47 mouse cellular contexts compared by ENCODE assay signal in genomic region chr12:102930789-102931188, GRCm38 (mm10). TPM values are rescaled to one million over a fixed set of nuclear protein-coding genes. Genes with fewer than 3 reads are reported as not detected.
"Had no signal": no experiment of that assay in that cellular context is flagged by ENCODE, and none has a peak within 500 bp of the region (broad histone marks: within the 10 kb centered on the region; RNA-seq: fewer than 3 reads in every experiment).

No protein-coding gene starts in this region.

- H3K27me3 ChIP-seq: limb, embryonic 13.5 days; limb, embryonic 15.5 days; liver, embryonic 12.5 days; liver, embryonic 13.5 days; liver, embryonic 15.5 days; lung, embryonic 15.5 days; megakaryocyte, embryonic 14.5 days; midbrain, embryonic 12.5 days; midbrain, embryonic 13.5 days; neural tube, embryonic 12.5 days had no signal

- ATAC-seq: liver, embryonic 12.5 days; liver, postnatal 0 days; lung, postnatal 0 days; midbrain, embryonic 13.5 days; midbrain, embryonic 16.5 days had no signal

- H3K4me3 ChIP-seq: left cerebral cortex, adult 2 months; limb, embryonic 10.5 days; limb, embryonic 12.5 days; limb, embryonic 13.5 days; limb, embryonic 15.5 days; liver, embryonic 12.5 days; liver, embryonic 13.5 days; liver, embryonic 15.5 days; lung, embryonic 15.5 days; megakaryocyte, embryonic 14.5 days; midbrain, embryonic 10.5 days; midbrain, embryonic 12.5 days; midbrain, embryonic 13.5 days; myocyte; neural tube, embryonic 12.5 days had no signal

- H3K4me1 ChIP-seq: limb, embryonic 10.5 days; limb, embryonic 12.5 days; limb, embryonic 13.5 days; limb, embryonic 15.5 days; liver, embryonic 12.5 days; liver, embryonic 13.5 days; liver, embryonic 15.5 days; lung, embryonic 15.5 days; megakaryocyte, embryonic 14.5 days; midbrain, embryonic 10.5 days; midbrain, embryonic 12.5 days; midbrain, embryonic 13.5 days; neural tube, embryonic 12.5 days had no signal

- DNase-seq: left cerebral cortex, postnatal 4 days; liver; liver, embryonic 13.5 days; liver, postnatal 0 days; lung, adult 18-20 months; lung, adult 2 months; lung, embryonic 14.5 days; lung, postnatal 10 days; lung, postnatal 14 days; lung, postnatal 36 days; lung, postnatal 4 days; midbrain, embryonic 14.5 days had no signal

- H3K4me2 ChIP-seq: limb, embryonic 12.5 days; limb, embryonic 13.5 days; limb, embryonic 15.5 days; liver, embryonic 11.5 days; liver, embryonic 12.5 days; liver, embryonic 13.5 days; liver, embryonic 15.5 days; lung, embryonic 14.5 days; lung, embryonic 15.5 days; midbrain, embryonic 12.5 days; midbrain, embryonic 13.5 days; neural tube, embryonic 12.5 days had no signal

- H3K9ac ChIP-seq: limb, embryonic 12.5 days; limb, embryonic 13.5 days; limb, embryonic 15.5 days; liver, embryonic 12.5 days; liver, embryonic 13.5 days; liver, embryonic 14.5 days; liver, embryonic 15.5 days; liver, postnatal 0 days; lung, embryonic 14.5 days; lung, embryonic 15.5 days; midbrain, embryonic 12.5 days; midbrain, embryonic 13.5 days; neural tube, embryonic 12.5 days had no signal

- H3K27ac ChIP-seq: left cerebral cortex, adult 2 months; limb, embryonic 10.5 days; limb, embryonic 12.5 days; limb, embryonic 13.5 days; limb, embryonic 15.5 days; liver, embryonic 12.5 days; liver, embryonic 13.5 days; liver, embryonic 14.5 days; liver, embryonic 15.5 days; lung, embryonic 15.5 days; macrophage; midbrain, embryonic 10.5 days; midbrain, embryonic 12.5 days; midbrain, embryonic 13.5 days; neural tube, embryonic 12.5 days had no signal

- H3K36me3 ChIP-seq: limb, embryonic 10.5 days; limb, embryonic 12.5 days; limb, embryonic 13.5 days; limb, embryonic 15.5 days; liver, embryonic 12.5 days; liver, embryonic 13.5 days; liver, embryonic 15.5 days; lung, embryonic 15.5 days; midbrain, embryonic 10.5 days; midbrain, embryonic 12.5 days; midbrain, embryonic 13.5 days; neural tube, embryonic 12.5 days had no signal

- H3K9me3 ChIP-seq: limb, embryonic 10.5 days; limb, embryonic 12.5 days; limb, embryonic 13.5 days; limb, embryonic 15.5 days; liver, embryonic 12.5 days; liver, embryonic 13.5 days; liver, embryonic 15.5 days; lung, embryonic 15.5 days; midbrain, embryonic 12.5 days; midbrain, embryonic 13.5 days; neural tube, embryonic 12.5 days had no signal

RNA-seq across cellular contexts. Expression of gene Unc79, which starts 17.9 kb away (rescaled TPM):
- total RNA-seq: megakaryocyte, adult 5-6 weeks; monocyte, adult 5-6 weeks had no signal
- polyA plus RNA-seq: myocyte had no signal

RNA-seq across cellular contexts. Expression of gene Cox8c, which starts 31.7 kb away (rescaled TPM):
- total RNA-seq: left cerebral cortex, adult 2 months; left cerebral cortex, adult 8-10 months; left cerebral cortex, postnatal 10 days; left cerebral cortex, postnatal 14 days; left cerebral cortex, postnatal 25 days; left cerebral cortex, postnatal 36 days; left cerebral cortex, postnatal 4 days; liver, adult 2 months; megakaryocyte progenitor cell, adult 5-6 weeks; megakaryocyte, adult 5-6 weeks; megakaryocyte-erythroid progenitor cell, adult 5-6 weeks; midbrain, postnatal 0 days; monocyte, adult 5-6 weeks had no signal
- polyA plus RNA-seq: limb, embryonic 10.5 days; limb, embryonic 11.5 days; limb, embryonic 12.5 days; limb, embryonic 13.5 days; limb, embryonic 14.5 days; limb, embryonic 15.5 days; liver, adult 2 months; liver, embryonic 11.5 days; liver, embryonic 12.5 days; liver, embryonic 13.5 days; liver, embryonic 14.5 days; liver, embryonic 15.5 days; liver, embryonic 16.5 days; liver, postnatal 0 days; lung, adult 2 months; lung, embryonic 14.5 days; lung, embryonic 15.5 days; lung, embryonic 16.5 days; lung, postnatal 0 days; macrophage; midbrain, embryonic 10.5 days; midbrain, embryonic 12.5 days; midbrain, embryonic 13.5 days; midbrain, embryonic 14.5 days; midbrain, embryonic 16.5 days; midbrain, postnatal 0 days; myocyte; neural tube, embryonic 11.5 days; neural tube, embryonic 12.5 days had no signal
